Mouse (Mus musculus) embryonic fibroblast, embryonic 13.5 days (primary cell): ENCODE data around the gene Cntf.

Experiments
- CTCF ChIP-seq: IDR thresholded peaks from 2 replicates; pipeline ENCODE4 v1.5.1; 2011; ENCODE audit warnings: mild to moderate bottlenecking, control low read depth, low read length, moderate library complexity, borderline replicate concordance; ENCODE audit not compliant: insufficient read depth
- POLR2A ChIP-seq: IDR thresholded peaks from 2 replicates; pipeline ENCODE4 v1.6.1; 2011; ENCODE audit warnings: low read depth, mild to moderate bottlenecking, control low read depth, low read length, moderate library complexity

DNA sequence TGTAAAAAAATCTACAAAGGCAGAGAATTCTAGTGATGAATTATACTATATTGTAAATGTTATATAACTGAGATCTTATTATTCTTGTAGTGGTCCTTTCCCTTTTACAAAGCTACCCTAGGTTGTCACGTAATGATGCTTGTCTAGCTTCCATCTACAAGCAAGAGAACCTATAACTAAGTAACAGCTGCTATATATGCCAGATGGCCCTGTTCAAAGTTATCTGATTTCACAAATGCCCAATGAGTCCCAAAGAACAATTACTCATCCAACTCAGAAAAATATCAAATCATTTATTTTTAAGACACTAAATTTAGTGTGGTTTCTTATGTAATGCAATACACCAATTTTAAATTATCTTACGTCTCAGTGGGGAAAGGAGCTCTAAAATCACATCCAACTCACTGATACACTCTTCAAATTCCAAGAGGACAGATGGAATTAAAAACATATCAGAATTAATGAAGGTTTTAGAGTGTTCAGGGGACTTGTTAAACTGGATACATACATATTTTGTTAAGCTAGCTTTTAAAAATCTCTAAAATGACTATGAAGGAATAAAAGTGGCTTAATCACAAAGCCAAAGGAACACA, 21.5 kb upstream of the Cntf start:
- TF ChIP-seq POLR2A (no peak), CTCF (no peak)
